Mouse (Mus musculus): ENCODE measurements around the gene Reep6.

DNA sequence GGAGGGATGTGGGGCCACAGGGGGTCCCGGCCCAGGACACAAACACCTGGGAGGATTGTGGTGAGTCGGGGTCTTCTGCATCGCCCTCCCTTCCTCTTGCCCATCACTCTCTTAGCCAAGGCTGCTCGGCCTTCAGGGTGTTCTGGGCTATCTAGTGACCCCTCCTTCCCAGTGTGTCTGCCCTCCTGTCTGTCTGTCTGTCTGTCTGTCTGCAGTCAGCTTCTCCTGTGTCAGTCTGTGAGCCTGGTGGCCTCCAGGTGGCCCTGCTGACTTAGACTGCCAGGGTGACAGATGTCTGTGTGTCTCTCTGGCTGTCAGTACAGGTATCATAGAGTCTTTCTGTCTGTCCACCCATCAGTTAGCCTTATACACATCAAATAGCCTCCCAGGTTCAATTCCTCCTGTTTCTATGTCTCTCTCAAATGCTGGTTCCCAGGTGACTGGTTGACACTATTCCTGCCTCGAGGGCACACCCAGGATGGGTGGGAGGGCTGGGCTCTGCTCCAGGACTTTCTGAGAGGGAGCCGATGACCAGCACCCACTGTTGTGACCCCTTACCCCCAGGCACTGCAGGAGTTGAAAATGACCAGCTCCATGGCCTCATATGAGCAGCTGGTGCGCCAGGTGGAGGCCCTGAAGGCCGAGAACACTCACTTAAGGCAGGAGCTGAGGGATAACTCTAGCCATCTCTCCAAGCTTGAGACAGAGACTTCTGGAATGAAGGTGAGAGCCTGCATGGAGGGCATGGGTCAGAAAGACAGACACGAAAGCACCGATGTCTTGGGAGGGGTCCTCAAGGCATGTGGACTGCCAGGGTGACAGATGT is 28.3 kb upstream of the Reep6 start:
- TF ChIP-seq CTCF (IDR thresholded peaks at IDR 0.05; ENCODE audit: low read depth, low read length) (no peak), POLR2A (IDR thresholded peaks at IDR 0.05; ENCODE audit: extremely low read depth, insufficient read depth, low read length) (no peak)

All from liver, adult 2 months (tissue).